Mouse (Mus musculus) CH12.LX (cell line): ENCODE results near the gene Rab2b.

Experiments
- CHD2 ChIP-seq: IDR thresholded peaks from 2 replicates; pipeline ENCODE4 v1.6.1; 2011; ENCODE audit warnings: low read length, improper control_type of control experiment
- CTCF ChIP-seq, 2 experiments: IDR thresholded peaks in 1 of 2; conservative IDR thresholded peaks in 1 of 2; 2 replicates each; pipeline ENCODE4 v1.5.1; 2011 to 2012; ENCODE audit warnings: low read depth in 2 of 2, low read length in 2 of 2, improper control_type of control experiment in 1 of 2, inconsistent platforms in 1 of 2, mild to moderate bottlenecking in 1 of 2, moderate library complexity in 1 of 2
- E2F4 ChIP-seq: IDR thresholded peaks from 2 replicates; pipeline ENCODE4 v1.6.1; 2011; ENCODE audit warnings: low read depth, low read length, improper control_type of control experiment; ENCODE audit not compliant: insufficient replicate concordance
- ELF1 ChIP-seq: IDR thresholded peaks from 2 replicates; pipeline ENCODE4 v1.6.1; 2014; ENCODE audit warnings: low read depth, mild to moderate bottlenecking, inconsistent platforms, low read length, improper control_type of control experiment
- MAX ChIP-seq: IDR thresholded peaks from 2 replicates; pipeline ENCODE4 v1.6.1; 2011; ENCODE audit warnings: low read length, improper control_type of control experiment
- MAZ ChIP-seq: IDR thresholded peaks from 2 replicates; pipeline ENCODE4 v1.6.1; 2012; ENCODE audit warnings: low read depth, mild to moderate bottlenecking, inconsistent platforms, low read length, improper control_type of control experiment, moderate library complexity
- NELFE ChIP-seq: IDR thresholded peaks from 2 replicates; pipeline ENCODE4 v1.6.1; 2011; ENCODE audit warnings: low read depth, low read length, improper control_type of control experiment
- POLR2A ChIP-seq: IDR thresholded peaks from 2 replicates; pipeline ENCODE4 v1.6.1; 2011; ENCODE audit warnings: low read depth, mild to moderate bottlenecking, improper control_type of control experiment, low read length
- POLR2AphosphoS2 ChIP-seq: IDR thresholded peaks from 2 replicates; pipeline ENCODE4 v1.6.1; 2011; ENCODE audit warnings: low read depth, low read length, improper control_type of control experiment
- RAD21 ChIP-seq: IDR thresholded peaks from 2 replicates; pipeline ENCODE4 v1.6.1; 2011; ENCODE audit warnings: low read depth, mild to moderate bottlenecking, low read length, improper control_type of control experiment, moderate library complexity
- ZNF384 ChIP-seq: IDR thresholded peaks from 2 replicates; pipeline ENCODE4 v1.6.1; 2012; ENCODE audit warnings: low read depth, low read length, improper control_type of control experiment, inconsistent platforms

DNA sequence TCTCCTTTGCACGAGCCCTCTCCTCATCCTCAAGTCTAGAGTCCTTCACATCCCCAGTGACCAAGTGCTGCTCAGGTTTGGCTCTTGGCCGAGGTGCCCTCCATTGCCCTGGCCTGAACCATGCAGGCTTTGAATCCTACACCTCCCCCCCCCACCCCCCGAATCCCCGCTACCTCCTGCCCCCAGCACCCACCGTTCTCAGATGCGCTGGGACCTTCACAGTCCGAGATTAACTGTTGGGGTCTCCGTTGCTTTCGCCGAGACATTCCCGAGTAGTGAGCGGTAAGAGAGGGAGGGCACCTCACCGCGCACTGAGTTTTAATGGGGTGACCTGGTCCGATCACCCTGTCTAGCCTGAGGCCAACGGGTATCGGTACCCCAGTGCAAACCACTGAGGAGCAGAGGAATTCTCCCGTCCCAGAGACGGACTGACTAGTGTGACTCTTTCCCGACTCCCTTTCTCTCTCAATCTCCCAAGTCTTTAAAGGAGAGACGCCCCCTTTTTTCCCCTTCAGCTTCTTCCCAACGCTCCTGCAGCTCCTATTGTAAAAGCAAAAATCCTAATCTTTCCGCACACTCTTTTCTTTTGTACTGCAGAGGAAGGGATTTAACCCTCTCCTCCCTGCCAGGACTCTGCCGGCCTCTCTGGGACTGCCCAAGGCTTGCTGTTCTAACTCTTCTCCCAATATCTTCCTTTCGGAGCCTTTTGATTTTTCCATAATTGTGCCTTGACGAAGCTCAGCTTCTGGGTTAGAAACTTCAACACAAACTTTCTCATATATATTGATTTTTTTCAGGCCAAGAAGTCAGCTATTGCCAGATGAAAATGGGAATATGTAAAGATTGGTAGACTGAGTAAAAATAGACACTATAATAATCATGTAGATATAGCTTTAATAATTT is 48.8 kb upstream of the Rab2b start, which contains the start of gene Sall2:
- TF ChIP-seq CTCF (conservative IDR thresholded peaks at IDR 0.05 in 1 of 2, IDR thresholded peaks at IDR 0.05 in 1 of 2; ENCODE audit: low read depth in 2 of 2, low read length in 2 of 2) (no peak), ZNF384 (no peak), POLR2A (no peak), POLR2AphosphoS2 (no peak), ELF1 (no peak), MAX (no peak), CHD2 (no peak), MAZ (no peak), RAD21 (no peak), E2F4 (no peak), NELFE (no peak)
